Mouse (Mus musculus) stomach, embryonic 14.5 days (tissue): ENCODE results near the gene Gm9603. TPM values are rescaled to one million over a fixed set of nuclear protein-coding genes. Genes with fewer than 3 reads are reported as not detected.
"Not testable (repeated sequence)": the region's sequence is repeated elsewhere in the genome, so short reads cannot be mapped to it uniquely, and the experiment has no call there.

Experiments used
- ATAC-seq: fragments of 200-750 bp; cut with Nextera tagmentation; 2 replicates; pipeline ENCODE4 v1.8.0; 2017; ENCODE audit warnings: low read depth, moderate TSS enrichment; ENCODE audit not compliant: insufficient number of reproducible peaks, insufficient read depth, low FRiP score
- H3K27ac ChIP-seq: fragments of 300-500 bp; sonication (generic); 2 replicates; pipeline ENCODE4 v1.5.1; 2014; ENCODE audit warnings: mild to moderate bottlenecking, low read length, moderate library complexity, mixed read lengths
- H3K27me3 ChIP-seq: fragments of 300-500 bp; sonication (generic); 2 replicates; pipeline ENCODE4 v1.6.1; 2014; ENCODE audit warnings: low read length, control low read depth, mixed read lengths; ENCODE audit not compliant: control insufficient read depth, insufficient read depth
- H3K36me3 ChIP-seq: fragments of 300-500 bp; sonication (generic); 2 replicates; pipeline ENCODE4 v1.6.1; 2014; ENCODE audit warnings: mild to moderate bottlenecking, control low read depth, low read length, moderate library complexity, mixed read lengths; ENCODE audit not compliant: control insufficient read depth, insufficient read depth
- H3K4me1 ChIP-seq: fragments of 300-500 bp; sonication (generic); 2 replicates; pipeline ENCODE4 v1.6.1; 2014; ENCODE audit warnings: low read length, control low read depth, mixed read lengths; ENCODE audit not compliant: control insufficient read depth, insufficient read depth
- H3K4me2 ChIP-seq: fragments of 300-500 bp; sonication (generic); replicated peaks from 2 replicates; pipeline ENCODE4 v1.6.1; 2014; ENCODE audit warnings: low read depth, low read length, control low read depth
- H3K4me3 ChIP-seq: fragments of 300-500 bp; sonication (generic); 2 replicates; pipeline ENCODE4 v1.5.1; 2014; ENCODE audit warnings: low read depth, low read length, control low read depth
- H3K9ac ChIP-seq: fragments of 300-500 bp; sonication (generic); replicated peaks from 2 replicates; pipeline ENCODE4 v1.6.1; 2014; ENCODE audit warnings: low read depth, mild to moderate bottlenecking, control low read depth, low read length, moderate library complexity, mixed read lengths
- H3K9me3 ChIP-seq: fragments of 300-500 bp; sonication (generic); 2 replicates; pipeline ENCODE4 v1.6.1; 2016; ENCODE audit warnings: low read depth, low read length, control low read depth; ENCODE audit not compliant: control insufficient read depth
- WGBS: fragments of 180-500 bp; shearing (Covaris S2); extraction: QIAGEN DNeasy Blood & Tissue Kit; methylation state at CpG from one replicate; pipeline ENCODE4 v1.1.7; 2014; 5-methylcytosine and 5-hydroxymethylcytosine counted together
- polyA plus RNA-seq: library from polyadenylated mRNA; unstranded; fragments of >200 nt; fragmentation: Nextera tagmentation; extraction: Ambion mirVana; gene quantifications from 2 replicates; pipeline ENCODE4 v1.2.1, GENCODE M21; 2014

Gm9603 gene
- not detected in 2 replicates for polyA plus RNA-seq

GRCm38 (mm10) chr14:5687357-5687756, at the start of gene Gm9603:
Gm9603 (minus strand) TSS chr14:5687457.
- H3K9me3 ChIP-seq, H3K9ac ChIP-seq, H3K27ac ChIP-seq, H3K27me3 ChIP-seq, H3K4me3 ChIP-seq, H3K4me1 ChIP-seq, ATAC-seq, H3K4me2 ChIP-seq, H3K36me3 ChIP-seq: not testable (repeated sequence)
- WGBS: no CpG with 5 or more reads among the region's 2 CpGs

GRCm38 (mm10) chr14:5632928-5633327, 54.3 kb downstream of the Gm9603 start, which contains the start of gene Gm8265:
Gm8265 (minus strand) TSS chr14:5633028.
- not testable (repeated sequence) for H3K9ac ChIP-seq, H3K27ac ChIP-seq, H3K4me3 ChIP-seq, H3K27me3 ChIP-seq, H3K36me3 ChIP-seq, ATAC-seq, H3K4me1 ChIP-seq, H3K4me2 ChIP-seq, H3K9me3 ChIP-seq
- WGBS: no CpG with 5 or more reads among the region's 1 CpGs

Other genes with a start within 250 kb of the Gm9603 start
- 2.1 TPM in 1 of 2 replicates, not detected in the other for gene Gm3194, start 232.0 kb downstream of the Gm9603 start, polyA plus RNA-seq
- gene Gm8246, start 209.6 kb downstream of the Gm9603 start, polyA plus RNA-seq: not detected in 2 replicates
- not detected in 2 replicates for gene Gm3187, start 203.2 kb downstream of the Gm9603 start, polyA plus RNA-seq
- gene Gm3488, start 185.8 kb downstream of the Gm9603 start, polyA plus RNA-seq: 0.73 and 1.0 TPM in 2 replicates
- not detected in 2 replicates for gene Gm3532, start 149.0 kb downstream of the Gm9603 start, polyA plus RNA-seq
- gene Gm8265, start 54.4 kb downstream of the Gm9603 start, polyA plus RNA-seq: not detected in 2 replicates
- gene Gm3373, start 54.1 kb upstream of the Gm9603 start, polyA plus RNA-seq: 1.1 TPM in 1 of 2 replicates, not detected in the other
- gene Gm3383, start 120.5 kb upstream of the Gm9603 start, polyA plus RNA-seq: 2.1 and 3.5 TPM in 2 replicates
- gene Gm3424, start 142.9 kb upstream of the Gm9603 start, polyA plus RNA-seq: not detected in 2 replicates
- 0.67 and 0.95 TPM in 2 replicates for gene Gm8237, start 192.9 kb upstream of the Gm9603 start, polyA plus RNA-seq